Mouse (Mus musculus) granulocyte monocyte progenitor cell, adult 5-6 weeks (primary cell): ENCODE results near the gene Olfr878. TPM values are rescaled to one million over a fixed set of nuclear protein-coding genes. Genes with fewer than 3 reads are reported as not detected.

Experiments used
- ATAC-seq: replicated peaks from 2 replicates; pipeline ENCODE4 v1.8.0; 2016; ENCODE audit warnings: mild to moderate bottlenecking, moderate TSS enrichment, inconsistent platforms; ENCODE audit not compliant: poor library complexity, severe bottlenecking
- total RNA-seq, 2 experiments: library from RNA; stranded (forward) in 1 of 2; stranded (reverse) in 1 of 2; fragments of 200-712, 200-1000 nt in 1 of 2; fragments of >200 nt in 1 of 2; fragmentation: Nextera tagmentation in 1 of 2; gene quantifications; 2 replicates each; pipeline ENCODE4 v1.2.3; 2014 to 2017

Gene Olfr878
- total RNA-seq (2014; fragmentation: Nextera tagmentation), result not detected in 2 replicates
- not detected in 2 replicates for total RNA-seq (2017)

GRCm38 (mm10) chr9:37917540-37917939 is at the start of gene Olfr878:
Olfr878 (plus strand) TSS chr9:37917840.
- no peak for ATAC-seq

- ATAC-seq, result no peak
Observed at GRCm38 (mm10) chr9:37870246-37870645, 47.4 kb upstream of the Olfr878 start.

GRCm38 (mm10) chr9:37871097-37871496 is 46.5 kb upstream of the Olfr878 start:
- ATAC-seq, result no peak

- no peak for ATAC-seq
Observed at GRCm38 (mm10) chr9:37871536-37871935, 46.1 kb upstream of the Olfr878 start.

- no peak for ATAC-seq
Observed at GRCm38 (mm10) chr9:37890960-37891359, 26.7 kb upstream of the Olfr878 start.

- no peak for ATAC-seq
Observed at GRCm38 (mm10) chr9:37896661-37897060, 21.0 kb upstream of the Olfr878 start, which contains the start of gene Olfr145. Olfr145 (plus strand) TSS chr9:37896724.

GRCm38 (mm10) chr9:37905555-37905954 is 12.1 kb upstream of the Olfr878 start:
- no peak for ATAC-seq

GRCm38 (mm10) chr9:37918018-37918417 is 378 bp downstream of the Olfr878 start:
- ATAC-seq, result no peak

GRCm38 (mm10) chr9:37924194-37924593 is 6.6 kb downstream of the Olfr878 start:
- no peak for ATAC-seq

- ATAC-seq, result no peak
Observed at GRCm38 (mm10) chr9:37925445-37925844, 7.8 kb downstream of the Olfr878 start.

GRCm38 (mm10) chr9:37926019-37927013 is 8.7 kb downstream of the Olfr878 start:
- ATAC-seq, result no peak

- peak; percentile 94 for ATAC-seq
Observed at GRCm38 (mm10) chr9:37932519-37932918, 14.9 kb downstream of the Olfr878 start.

- ATAC-seq, result no peak
Observed at GRCm38 (mm10) chr9:37934146-37934545, 16.5 kb downstream of the Olfr878 start.

GRCm38 (mm10) chr9:37941167-37941566 is 23.5 kb downstream of the Olfr878 start:
- ATAC-seq, result no peak

Other genes starting within 250 kb of the Olfr878 start
- gene Panx3, start 248.6 kb upstream of the Olfr878 start, total RNA-seq (2014; fragmentation: Nextera tagmentation), result not detected in 2 replicates
- gene Panx3, start 248.6 kb upstream of the Olfr878 start, total RNA-seq (2017), result not detected in 2 replicates
- not detected in 2 replicates for gene Olfr160, start 201.6 kb upstream of the Olfr878 start, total RNA-seq (2014; fragmentation: Nextera tagmentation)
- gene Olfr160, start 201.6 kb upstream of the Olfr878 start, total RNA-seq (2017), result not detected in 2 replicates
- gene Olfr874, start 172.7 kb upstream of the Olfr878 start, total RNA-seq (2014; fragmentation: Nextera tagmentation), result not detected in 2 replicates
- gene Olfr874, start 172.7 kb upstream of the Olfr878 start, total RNA-seq (2017), result not detected in 2 replicates
- gene Olfr875, start 146.0 kb upstream of the Olfr878 start, total RNA-seq (2014; fragmentation: Nextera tagmentation), result not detected in 2 replicates
- gene Olfr875, start 146.0 kb upstream of the Olfr878 start, total RNA-seq (2017), result not detected in 2 replicates
- gene Olfr876, start 114.8 kb upstream of the Olfr878 start, total RNA-seq (2014; fragmentation: Nextera tagmentation), result not detected in 2 replicates
- gene Olfr876, start 114.8 kb upstream of the Olfr878 start, total RNA-seq (2017), result not detected in 2 replicates
- gene Olfr877, start 63.6 kb upstream of the Olfr878 start, total RNA-seq (2014; fragmentation: Nextera tagmentation), result not detected in 2 replicates
- not detected in 2 replicates for gene Olfr877, start 63.6 kb upstream of the Olfr878 start, total RNA-seq (2017)
- gene Olfr145, start 21.1 kb upstream of the Olfr878 start, total RNA-seq (2014; fragmentation: Nextera tagmentation), result not detected in 2 replicates
- gene Olfr145, start 21.1 kb upstream of the Olfr878 start, total RNA-seq (2017), result not detected in 2 replicates
- gene Olfr881, start 74.0 kb downstream of the Olfr878 start, total RNA-seq (2014; fragmentation: Nextera tagmentation), result not detected in 2 replicates
- gene Olfr881, start 74.0 kb downstream of the Olfr878 start, total RNA-seq (2017), result not detected in 2 replicates
- gene Olfr883, start 108.0 kb downstream of the Olfr878 start, total RNA-seq (2014; fragmentation: Nextera tagmentation), result not detected in 2 replicates
- gene Olfr883, start 108.0 kb downstream of the Olfr878 start, total RNA-seq (2017), result not detected in 2 replicates
- not detected in 2 replicates for gene Olfr884, start 128.7 kb downstream of the Olfr878 start, total RNA-seq (2014; fragmentation: Nextera tagmentation)
- gene Olfr884, start 128.7 kb downstream of the Olfr878 start, total RNA-seq (2017), result not detected in 2 replicates
- gene Olfr885, start 143.5 kb downstream of the Olfr878 start, total RNA-seq (2014; fragmentation: Nextera tagmentation), result not detected in 2 replicates
- not detected in 2 replicates for gene Olfr885, start 143.5 kb downstream of the Olfr878 start, total RNA-seq (2017)
- not detected in 2 replicates for gene Olfr887, start 166.2 kb downstream of the Olfr878 start, total RNA-seq (2014; fragmentation: Nextera tagmentation)
- not detected in 2 replicates for gene Olfr887, start 166.2 kb downstream of the Olfr878 start, total RNA-seq (2017)
- gene Olfr888, start 190.3 kb downstream of the Olfr878 start, total RNA-seq (2014; fragmentation: Nextera tagmentation), result not detected in 2 replicates
- gene Olfr888, start 190.3 kb downstream of the Olfr878 start, total RNA-seq (2017), result not detected in 2 replicates
- gene Olfr889, start 197.4 kb downstream of the Olfr878 start, total RNA-seq (2014; fragmentation: Nextera tagmentation), result not detected in 2 replicates
- gene Olfr889, start 197.4 kb downstream of the Olfr878 start, total RNA-seq (2017), result not detected in 2 replicates
- not detected in 2 replicates for gene Olfr890, start 224.7 kb downstream of the Olfr878 start, total RNA-seq (2014; fragmentation: Nextera tagmentation)
- not detected in 2 replicates for gene Olfr890, start 224.7 kb downstream of the Olfr878 start, total RNA-seq (2017)